Mouse (Mus musculus): Measurements from ENCODE around the gene Shbg. TPM values are rescaled to one million over a fixed set of nuclear protein-coding genes. Genes with fewer than 3 reads are reported as not detected.

Shbg gene
- polyA plus RNA-seq, 1 experiment from 2014 or later: not detected

GRCm38 (mm10) chr11:69606832-69607231, 10.9 kb downstream of the Shbg start:
- Histone ChIP-seq H3K4me3 (ENCODE audit: low read depth, low read length) (no peak overlapping the region), H3K27ac (ENCODE audit: low read depth) (no peak overlapping the region), H3K36me3 (ENCODE audit: control insufficient read depth, insufficient read depth, low read length) (no peaks in the 10 kb centered on the region), H3K27me3 (replicated peaks; ENCODE audit: control insufficient read depth, insufficient read depth, low read length) (0 out of 2 replicates have a peak, but pooled peaks cover 11% of the 10 kb centered on the region), H3K4me1 (replicated peaks; ENCODE audit: control insufficient read depth, insufficient read depth, low read length) (peaks cover 17% of the 10 kb centered on the region), H3K9ac (ENCODE audit: low read length) (no peak overlapping the region), H3K4me2 (ENCODE audit: low read length) (no peak overlapping the region), H3K9me3 (ENCODE audit: control insufficient read depth, low read length) (no peaks in the 10 kb centered on the region)
- DNase-seq (ENCODE audit: low spot score) (no peak), ATAC-seq (replicated peaks; ENCODE audit: low FRiP score, low TSS enrichment, low read depth) (no peak)
- WGBS: 94% methylated on average over 2 of the region's 2 CpGs

- H3K4me3 ChIP-seq (ENCODE audit: low read depth, low read length): 0 out of 2 replicates have a peak overlapping the region, but pooled peaks have one; percentile 59
- H3K9ac ChIP-seq (ENCODE audit: low read length): no peak overlapping the region
- no peaks in the 10 kb centered on the region for H3K36me3 ChIP-seq (ENCODE audit: control insufficient read depth, insufficient read depth, low read length)
- H3K27ac ChIP-seq (ENCODE audit: low read depth): no peak overlapping the region
- ATAC-seq (replicated peaks; ENCODE audit: low FRiP score, low TSS enrichment, low read depth): no peak
- 0 out of 2 replicates have a peak, but pooled peaks cover 11% of the 10 kb centered on the region for H3K27me3 ChIP-seq (replicated peaks; ENCODE audit: control insufficient read depth, insufficient read depth, low read length)
- peaks cover 21% of the 10 kb centered on the region for H3K4me1 ChIP-seq (replicated peaks; ENCODE audit: control insufficient read depth, insufficient read depth, low read length)
- 51% methylated on average over 2 of the region's 2 CpGs for WGBS
- peak; percentile 58 for DNase-seq (ENCODE audit: low spot score)
- no peaks in the 10 kb centered on the region for H3K9me3 ChIP-seq (ENCODE audit: control insufficient read depth, low read length)
- peak overlapping the region; percentile 100 for H3K4me2 ChIP-seq (ENCODE audit: low read length)
These were observed 11.3 kb downstream of the Shbg start for GRCm38 (mm10) chr11:69606491-69606795.

- Histone ChIP-seq H3K4me2 (ENCODE audit: low read length) (peak within 1 kb of the TSS; percentile 100), H3K9ac (ENCODE audit: low read length) (peak within 1 kb of the TSS; percentile 53), H3K36me3 (ENCODE audit: control insufficient read depth, insufficient read depth, low read length) (no peaks in the 10 kb centered on the region), H3K4me1 (replicated peaks; ENCODE audit: control insufficient read depth, insufficient read depth, low read length) (peaks cover 26% of the 10 kb centered on the region), H3K27me3 (replicated peaks; ENCODE audit: control insufficient read depth, insufficient read depth, low read length) (0 out of 2 replicates have a peak, but pooled peaks cover 11% of the 10 kb centered on the region), H3K9me3 (ENCODE audit: control insufficient read depth, low read length) (no peaks in the 10 kb centered on the region), H3K4me3 (ENCODE audit: low read depth, low read length) (peak within 1 kb of the TSS; percentile 59), H3K27ac (ENCODE audit: low read depth) (no peak within 1 kb of the TSS)
- DNase-seq (ENCODE audit: low spot score) (peak; percentile 87), ATAC-seq (replicated peaks; ENCODE audit: low FRiP score, low TSS enrichment, low read depth) (peak; percentile 84)
- 2% methylated on average over 32 of the region's 32 CpGs for WGBS
These were observed 11.8 kb downstream of the Shbg start, which contains the start of gene Atp1b2 for GRCm38 (mm10) chr11:69605726-69606490. Gene Atp1b2 (minus strand): TSS chr11:69605942.

GRCm38 (mm10) chr11:69604795-69605664, 12.7 kb downstream of the Shbg start:
- DNase-seq (ENCODE audit: low spot score): peak; percentile 72
- peak overlapping the region; percentile 53 for H3K9ac ChIP-seq (ENCODE audit: low read length)
- under 1% methylated on average over 71 of the region's 73 CpGs for WGBS

GRCm38 (mm10) chr11:69604347-69604746, 13.4 kb downstream of the Shbg start:
- no peak overlapping the region for H3K27ac ChIP-seq (ENCODE audit: low read depth)
- H3K4me3 ChIP-seq (ENCODE audit: low read depth, low read length): peak overlapping the region; percentile 59
- DNase-seq (ENCODE audit: low spot score): no peak
- H3K4me1 ChIP-seq (replicated peaks; ENCODE audit: control insufficient read depth, insufficient read depth, low read length): peaks cover 42% of the 10 kb centered on the region
- peak overlapping the region; percentile 100 for H3K4me2 ChIP-seq (ENCODE audit: low read length)
- H3K9ac ChIP-seq (ENCODE audit: low read length): peak overlapping the region; percentile 53
- no peaks in the 10 kb centered on the region for H3K9me3 ChIP-seq (ENCODE audit: control insufficient read depth, low read length)
- no peaks in the 10 kb centered on the region for H3K36me3 ChIP-seq (ENCODE audit: control insufficient read depth, insufficient read depth, low read length)
- 0 out of 2 replicates have a peak, but pooled peaks cover 11% of the 10 kb centered on the region for H3K27me3 ChIP-seq (replicated peaks; ENCODE audit: control insufficient read depth, insufficient read depth, low read length)
- WGBS: 59% methylated on average over 3 of the region's 3 CpGs
- no peak for ATAC-seq (replicated peaks; ENCODE audit: low FRiP score, low TSS enrichment, low read depth)

More at GRCm38 (mm10) chr11:69604795-69605664, 12.7 kb downstream of the Shbg start:
- Histone ChIP-seq H3K4me1 (replicated peaks; ENCODE audit: control insufficient read depth, insufficient read depth, low read length) (peaks cover 35% of the 10 kb centered on the region), H3K4me2 (ENCODE audit: low read length) (peak overlapping the region; percentile 100), H3K36me3 (ENCODE audit: control insufficient read depth, insufficient read depth, low read length) (no peaks in the 10 kb centered on the region), H3K4me3 (ENCODE audit: low read depth, low read length) (peak overlapping the region; percentile 59), H3K27me3 (replicated peaks; ENCODE audit: control insufficient read depth, insufficient read depth, low read length) (0 out of 2 replicates have a peak, but pooled peaks cover 11% of the 10 kb centered on the region), H3K9me3 (ENCODE audit: control insufficient read depth, low read length) (no peaks in the 10 kb centered on the region), H3K27ac (ENCODE audit: low read depth) (no peak overlapping the region)
- ATAC-seq (replicated peaks; ENCODE audit: low FRiP score, low TSS enrichment, low read depth): peak; percentile 48

- Histone ChIP-seq H3K9me3 (ENCODE audit: control insufficient read depth, low read length) (no peaks in the 10 kb centered on the region), H3K27ac (ENCODE audit: low read depth) (no peak overlapping the region), H3K4me1 (replicated peaks; ENCODE audit: control insufficient read depth, insufficient read depth, low read length) (peaks cover 45% of the 10 kb centered on the region), H3K36me3 (ENCODE audit: control insufficient read depth, insufficient read depth, low read length) (no peaks in the 10 kb centered on the region), H3K27me3 (replicated peaks; ENCODE audit: control insufficient read depth, insufficient read depth, low read length) (0 out of 2 replicates have a peak, but pooled peaks cover 11% of the 10 kb centered on the region), H3K4me2 (ENCODE audit: low read length) (no peak overlapping the region), H3K9ac (ENCODE audit: low read length) (no peak overlapping the region), H3K4me3 (ENCODE audit: low read depth, low read length) (no peak overlapping the region)
- no peak for ATAC-seq (replicated peaks; ENCODE audit: low FRiP score, low TSS enrichment, low read depth)
- WGBS: 80% methylated on average over 8 of the region's 8 CpGs
- DNase-seq (ENCODE audit: low spot score): no peak
These were observed 14.2 kb downstream of the Shbg start for GRCm38 (mm10) chr11:69603516-69603915.

- ATAC-seq (replicated peaks; ENCODE audit: low FRiP score, low TSS enrichment, low read depth) (no peak), DNase-seq (ENCODE audit: low spot score) (no peak)
- H3K27ac ChIP-seq (ENCODE audit: low read depth): no peak overlapping the region
- H3K9me3 ChIP-seq (ENCODE audit: control insufficient read depth, low read length): no peaks in the 10 kb centered on the region
- H3K36me3 ChIP-seq (ENCODE audit: control insufficient read depth, insufficient read depth, low read length): no peaks in the 10 kb centered on the region
- H3K4me2 ChIP-seq (ENCODE audit: low read length): no peak overlapping the region
- WGBS: 61% methylated on average over 3 of the region's 3 CpGs
- H3K4me3 ChIP-seq (ENCODE audit: low read depth, low read length): no peak overlapping the region
- peaks cover 45% of the 10 kb centered on the region for H3K4me1 ChIP-seq (replicated peaks; ENCODE audit: control insufficient read depth, insufficient read depth, low read length)
- H3K27me3 ChIP-seq (replicated peaks; ENCODE audit: control insufficient read depth, insufficient read depth, low read length): 0 out of 2 replicates have a peak, but pooled peaks cover 11% of the 10 kb centered on the region
- H3K9ac ChIP-seq (ENCODE audit: low read length): no peak overlapping the region
These were observed 15.9 kb downstream of the Shbg start for GRCm38 (mm10) chr11:69601768-69602167.

- Histone ChIP-seq H3K27ac (ENCODE audit: low read depth) (peak overlapping the region; percentile 70; the same call in 1 of the 2 replicates), H3K9me3 (ENCODE audit: control insufficient read depth, low read length) (no peaks in the 10 kb centered on the region), H3K9ac (ENCODE audit: low read length) (no peak overlapping the region), H3K4me3 (ENCODE audit: low read depth, low read length) (no peak overlapping the region), H3K27me3 (replicated peaks; ENCODE audit: control insufficient read depth, insufficient read depth, low read length) (0 out of 2 replicates have a peak, but pooled peaks cover 8% of the 10 kb centered on the region), H3K4me1 (replicated peaks; ENCODE audit: control insufficient read depth, insufficient read depth, low read length) (peaks cover 41% of the 10 kb centered on the region), H3K4me2 (ENCODE audit: low read length) (peak overlapping the region; percentile 18), H3K36me3 (ENCODE audit: control insufficient read depth, insufficient read depth, low read length) (no peaks in the 10 kb centered on the region)
- ATAC-seq (replicated peaks; ENCODE audit: low FRiP score, low TSS enrichment, low read depth) (no peak; the same call in 1 of the 2 replicates), DNase-seq (ENCODE audit: low spot score) (peak; percentile 75)
- WGBS: 10% methylated on average over 6 of the region's 6 CpGs
These were observed 17.6 kb downstream of the Shbg start for GRCm38 (mm10) chr11:69600098-69600497.

All from intestine, embryonic 14.5 days (tissue).